Mouse (Mus musculus): ENCODE measurements at regions not wholly inside any gene's neighbourhood (a gene's known extent, or its start where the extent isn't known, plus 50 kb on each side); places are given as distances from the start of the nearest gene placed in this dataset.
A peak's percentile ranks its signal among the peaks of the same experiment; 100 is the strongest.

GRCm38 (mm10) chr19:60148313-60148965 lies 78.1 kb downstream of the Fam204a start:
- DNase-seq, result no peak

DNA sequence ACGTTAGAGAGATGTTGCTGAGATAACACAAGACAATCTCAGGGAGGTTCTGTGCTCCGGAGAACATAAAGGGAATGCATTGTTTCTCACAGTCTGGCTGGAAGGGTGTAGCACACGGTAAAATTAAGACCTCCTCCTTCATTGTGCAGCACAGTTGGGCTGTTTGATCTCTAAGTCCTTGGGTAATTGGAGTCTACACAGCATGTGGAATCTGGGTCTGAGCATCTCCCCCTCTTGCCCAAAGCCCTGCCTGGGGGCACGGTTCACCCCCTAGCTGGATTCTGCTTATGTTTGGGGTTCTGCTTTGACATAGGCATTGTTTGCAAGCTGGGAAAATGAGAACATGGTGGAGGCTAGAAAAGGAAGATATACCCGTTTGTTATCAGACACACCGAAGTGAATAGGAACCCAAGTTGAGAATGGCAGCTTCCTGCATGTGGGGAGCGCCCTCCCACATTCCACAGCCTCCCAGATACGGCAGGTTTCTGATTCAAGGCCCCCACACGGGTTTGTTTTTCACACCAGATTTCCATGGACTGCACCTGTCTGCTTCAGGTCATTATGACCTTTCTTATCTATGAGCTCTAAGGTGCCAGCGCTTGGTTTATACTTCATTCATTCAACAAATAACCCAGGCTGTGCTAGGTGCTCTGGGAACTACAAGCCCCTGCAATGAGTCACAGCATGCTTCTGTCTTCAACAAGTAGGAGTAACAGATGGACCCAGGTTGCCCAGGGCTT lies 79.9 kb downstream of the Fam204a start:
- no peak for DNase-seq

GRCm38 (mm10) chr19:60145242-60145641 lies 81.3 kb downstream of the Fam204a start:
- DNase-seq, result no peak

DNA sequence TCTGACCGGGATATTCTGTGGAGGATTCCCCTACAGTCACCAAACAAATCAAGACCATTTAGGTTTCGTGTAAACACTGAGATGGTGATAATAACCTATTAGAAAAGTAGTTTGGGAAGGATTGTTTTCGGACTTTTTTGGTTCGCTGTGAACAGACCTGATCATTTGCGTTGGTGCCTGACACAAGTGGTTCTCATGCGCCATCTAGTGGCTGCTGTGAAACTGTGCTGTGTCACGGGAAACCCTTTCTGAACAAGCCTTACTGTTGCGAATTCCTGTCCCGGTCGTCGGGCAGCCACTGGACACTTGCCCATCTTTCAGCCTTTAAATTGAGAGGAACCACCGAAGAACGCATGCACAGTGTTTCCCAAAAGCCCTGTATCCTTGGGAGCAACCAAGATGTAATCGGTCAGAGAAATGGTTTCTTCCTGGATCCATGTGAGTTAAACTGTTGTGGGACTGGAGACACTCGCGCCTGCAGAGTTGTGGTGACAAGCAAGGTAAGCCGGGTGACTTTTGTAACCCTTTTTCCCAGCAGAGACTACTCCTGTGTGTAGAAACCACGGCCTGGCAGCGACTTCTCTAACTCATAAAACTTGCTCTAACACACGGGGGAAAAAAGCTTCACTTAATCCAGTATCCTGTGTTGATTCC lies 82.0 kb downstream of the Fam204a start:
- DNase-seq, result peak; percentile 64

- DNase-seq, result peak; percentile 65
Measured at GRCm38 (mm10) chr19:60138881-60139280, 87.6 kb downstream of the Fam204a start.

- no peak for DNase-seq
Measured at GRCm38 (mm10) chr19:60136491-60136890, 90.0 kb downstream of the Fam204a start.

DNA sequence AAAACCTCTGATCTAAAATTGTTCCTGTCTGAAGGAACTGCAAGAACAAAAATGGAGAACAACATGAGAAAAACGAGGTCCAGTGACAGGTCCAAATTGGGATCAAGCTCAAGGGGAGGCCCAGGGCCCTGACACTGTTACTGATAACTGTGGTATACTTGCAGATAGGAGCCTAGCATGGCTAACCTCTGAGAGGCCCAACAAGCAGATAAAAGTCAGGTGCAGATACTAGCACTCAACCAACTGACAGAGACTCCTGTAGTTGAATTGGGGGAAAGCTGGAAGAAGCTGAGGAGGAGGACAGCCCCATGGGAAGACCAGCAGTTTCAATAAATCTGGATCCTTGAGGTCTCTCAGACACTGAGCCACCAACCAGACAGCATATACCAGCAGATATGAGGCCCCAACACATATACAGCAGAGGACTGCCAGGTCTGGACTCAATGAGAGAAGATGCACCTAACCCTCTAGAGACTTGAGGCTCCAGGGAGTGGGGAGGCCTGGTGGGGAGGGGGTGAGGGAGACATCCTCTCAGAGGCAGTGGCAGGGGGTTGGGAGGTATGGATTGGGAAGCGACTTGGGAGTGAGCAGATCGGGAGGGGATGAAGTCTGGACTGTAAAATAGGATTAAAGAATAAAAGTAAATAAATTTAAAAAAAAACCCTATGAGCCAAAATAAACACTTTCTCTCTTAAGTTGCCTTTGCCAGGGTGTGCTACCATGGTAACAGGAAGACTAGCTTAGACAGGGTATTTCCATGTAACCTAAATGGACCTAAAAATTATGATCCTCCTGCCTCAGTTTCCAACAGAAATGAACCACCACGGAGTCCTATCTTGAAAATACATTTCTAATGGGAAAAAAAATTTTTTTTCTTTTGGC lies 91.8 kb downstream of the Fam204a start:
- no peak for DNase-seq

- DNase-seq, result no peak
Measured at GRCm38 (mm10) chr19:60129635-60130034, 96.9 kb downstream of the Fam204a start.

DNA sequence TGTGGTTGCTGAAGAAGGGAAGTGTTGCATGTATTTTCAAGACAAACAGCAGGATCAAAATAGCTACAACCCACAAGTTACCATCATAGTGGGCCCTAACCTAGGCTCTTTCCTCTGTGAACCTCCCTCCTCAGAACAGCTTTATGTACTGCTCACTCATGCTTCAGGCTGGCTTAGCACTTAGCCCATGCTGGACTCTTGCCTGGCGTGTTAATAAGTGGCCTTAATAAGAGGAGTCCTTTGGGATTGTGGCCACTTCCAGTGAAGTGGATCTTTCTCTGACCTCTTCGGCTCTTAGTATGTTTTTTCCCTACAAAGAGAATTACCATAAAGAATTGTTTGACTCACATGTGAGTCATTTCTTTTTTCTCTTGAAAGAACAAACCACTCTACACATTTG lies 101.9 kb downstream of the Fam204a start:
- DNase-seq, result no peak

GRCm38 (mm10) chr19:60120917-60121316 lies 105.6 kb downstream of the Fam204a start:
- no peak for DNase-seq

DNA sequence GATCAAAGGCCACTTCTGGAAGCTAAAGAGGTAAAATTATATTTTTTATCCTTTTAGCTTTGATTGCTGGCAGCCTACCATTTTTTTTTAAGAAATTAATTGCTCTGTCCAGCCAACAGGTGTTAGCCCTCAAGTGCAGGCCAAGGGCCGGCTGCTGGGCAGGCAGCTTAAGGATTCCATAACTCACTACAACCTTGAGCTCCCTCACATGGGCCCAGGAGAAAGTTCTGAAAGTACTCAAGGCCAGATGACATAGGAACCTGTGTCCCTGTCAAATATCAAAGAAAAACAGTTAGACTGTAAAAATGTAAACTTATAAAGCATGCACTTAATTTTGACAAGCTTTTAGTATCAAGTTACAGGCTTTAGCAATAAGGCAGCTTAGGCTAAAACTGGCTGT lies 107.5 kb downstream of the Fam204a start:
- no peak for DNase-seq

GRCm38 (mm10) chr19:60113666-60114388 lies 112.7 kb downstream of the Fam204a start:
- DNase-seq, result no peak

- DNase-seq, result no peak
Measured at GRCm38 (mm10) chr19:60110278-60110677, 116.2 kb downstream of the Fam204a start.

DNA sequence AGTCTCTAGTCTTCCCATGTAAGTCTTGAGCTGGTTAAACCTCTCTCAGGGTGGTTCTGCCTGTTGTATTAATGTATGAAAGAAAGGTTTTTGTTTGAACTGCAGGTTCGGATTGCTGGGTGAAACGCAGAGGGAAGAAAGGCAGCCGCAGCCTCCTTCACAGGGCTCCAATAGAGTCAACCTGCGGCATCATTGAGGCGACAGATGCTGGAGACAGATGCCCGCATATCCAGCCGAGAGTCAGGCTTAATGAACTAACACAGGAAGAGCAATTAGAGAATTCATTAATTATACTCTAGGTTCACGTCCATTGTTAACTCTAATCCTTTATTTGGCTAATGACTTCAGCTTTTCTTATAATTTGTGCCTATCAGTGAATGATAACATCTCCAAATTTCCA lies 117.0 kb downstream of the Fam204a start:
- no peak for DNase-seq

- DNase-seq, result no peak
Measured at GRCm38 (mm10) chr19:60097915-60098314, 128.6 kb downstream of the Fam204a start.

DNA sequence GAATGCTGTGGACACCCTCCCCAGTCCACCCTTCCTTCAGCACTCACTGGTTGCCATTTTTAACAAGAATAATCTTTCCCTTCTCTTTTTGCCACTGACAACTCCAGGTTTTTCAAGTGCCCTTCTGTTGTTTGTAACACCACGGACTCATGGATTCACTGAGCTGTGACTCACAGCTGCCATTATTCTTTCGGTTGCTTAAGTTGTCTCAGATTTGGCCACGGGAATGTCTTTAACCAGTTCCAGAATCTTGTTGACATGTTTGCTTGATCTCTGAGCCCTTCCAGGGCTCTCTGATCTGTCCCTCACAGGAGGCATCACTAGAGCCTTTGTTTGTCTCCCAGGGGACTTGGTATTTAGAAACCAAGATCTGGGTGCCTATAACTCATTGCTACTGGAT lies 131.5 kb upstream of the Rab11fip2 start:
- DNase-seq, result no peak

GRCm38 (mm10) chr19:60073328-60073727 lies 129.9 kb upstream of the Rab11fip2 start:
- peak; percentile 51 for DNase-seq

DNA sequence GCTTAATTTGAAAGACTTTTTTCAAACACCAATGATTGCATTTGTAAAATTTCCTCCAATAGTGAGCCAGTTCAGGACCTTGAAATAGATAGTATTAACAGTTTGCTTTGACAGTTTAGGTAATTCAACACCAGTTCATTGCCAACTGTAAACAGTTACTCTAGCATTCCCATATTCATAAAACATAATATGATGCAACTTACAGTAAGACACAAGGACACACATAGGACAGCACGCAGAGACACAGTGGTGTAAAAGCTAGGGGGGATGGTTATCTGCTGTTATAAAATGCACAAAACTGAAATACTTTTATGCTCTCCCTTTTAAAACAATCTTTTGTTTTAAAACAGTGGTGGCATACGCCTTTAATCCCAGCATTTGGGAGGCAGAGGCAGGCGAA lies 122.7 kb upstream of the Rab11fip2 start:
- no peak for DNase-seq

DNA sequence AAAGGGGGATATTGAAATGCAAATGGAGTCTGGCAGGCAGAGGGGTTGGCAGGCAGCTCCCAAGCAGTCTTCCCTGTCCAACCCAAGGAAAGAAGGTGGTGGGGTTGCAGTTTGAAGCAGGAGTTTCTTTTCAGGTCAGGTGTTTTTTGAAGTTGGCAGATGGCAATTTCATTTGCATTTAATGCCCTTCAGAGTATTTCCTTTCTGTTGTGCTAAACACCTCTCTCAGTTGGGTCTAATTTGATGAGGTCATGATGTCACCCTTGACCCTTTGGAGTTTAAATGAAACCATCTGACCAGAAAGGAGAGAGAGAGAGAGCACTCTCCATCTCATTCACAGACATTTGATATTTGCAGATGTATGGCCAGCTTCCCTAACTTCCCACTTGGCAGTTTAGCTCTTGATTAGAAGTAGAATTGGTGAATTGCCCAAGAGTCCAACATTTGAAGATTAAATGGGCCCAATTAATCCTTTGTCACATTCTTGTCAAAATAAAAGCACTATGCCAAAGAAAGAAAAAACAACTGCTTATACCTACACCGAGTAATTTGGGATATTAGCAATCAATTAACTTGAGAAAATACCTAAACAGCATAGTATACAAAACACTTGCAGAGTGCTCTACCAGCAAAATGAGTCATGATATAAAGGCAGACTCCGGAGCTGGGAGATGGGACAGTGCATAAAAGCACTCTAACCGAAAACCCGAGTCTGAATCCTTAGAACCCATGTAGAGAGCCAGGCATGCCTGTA lies 111.8 kb upstream of the Rab11fip2 start:
- DNase-seq, result no peak

DNA sequence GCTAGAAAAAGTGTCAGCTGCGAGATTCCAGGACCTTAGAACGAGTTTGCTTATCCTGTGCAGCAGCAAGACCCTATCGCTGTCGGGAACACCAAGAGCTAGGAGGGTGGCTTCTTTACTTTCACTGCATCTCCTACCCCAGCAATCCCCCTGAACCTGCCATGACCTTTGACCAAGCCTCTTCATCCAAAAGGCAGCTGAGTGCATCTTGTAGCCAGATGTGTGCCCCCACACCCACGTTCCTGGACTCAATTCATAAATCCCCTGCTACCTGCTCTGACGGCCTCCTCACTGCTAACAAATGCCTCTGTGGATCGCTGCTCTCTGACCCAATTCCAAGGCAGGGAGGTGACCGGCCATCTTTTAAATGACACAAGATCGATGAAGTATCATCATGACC lies 107.7 kb upstream of the Rab11fip2 start:
- DNase-seq, result no peak

- no peak for DNase-seq
Measured at GRCm38 (mm10) chr19:60040721-60041120, 97.3 kb upstream of the Rab11fip2 start.

All from gastrocnemius, postnatal 25 days (tissue).